Mouse (Mus musculus) lung, embryonic 15.5 days (tissue): ENCODE data around the gene Rest. TPM values are rescaled to one million over a fixed set of nuclear protein-coding genes. Genes with fewer than 3 reads are reported as not detected.

ENCODE experiments used
- ATAC-seq: fragments of 200-750 bp; cut with Nextera tagmentation; 2 replicates; pipeline ENCODE4 v1.8.0; 2017; ENCODE audit warnings: moderate number of reproducible peaks, borderline replicate concordance; ENCODE audit not compliant: low FRiP score, low TSS enrichment; ENCODE audit errors: extremely low read depth
- H3K27ac ChIP-seq: fragments of 300-500 bp; sonication (generic); 2 replicates; pipeline ENCODE4 v1.5.1; 2015; ENCODE audit warnings: moderate library complexity, mild to moderate bottlenecking, inconsistent platforms
- H3K27me3 ChIP-seq: fragments of 300-500 bp; sonication (generic); 2 replicates; pipeline ENCODE4 v1.6.1; 2015; ENCODE audit warnings: inconsistent platforms
- H3K36me3 ChIP-seq: fragments of 300-500 bp; sonication (generic); 2 replicates; pipeline ENCODE4 v1.6.1; 2015; ENCODE audit warnings: inconsistent platforms
- H3K4me1 ChIP-seq: fragments of 300-500 bp; sonication (generic); 2 replicates; pipeline ENCODE4 v1.6.1; 2015; ENCODE audit warnings: inconsistent platforms
- H3K4me2 ChIP-seq: fragments of 300-500 bp; sonication (generic); 2 replicates; pipeline ENCODE4 v1.6.1; 2015; ENCODE audit warnings: inconsistent platforms, mild to moderate bottlenecking, moderate library complexity
- H3K4me3 ChIP-seq: fragments of 300-500 bp; sonication (generic); 2 replicates; pipeline ENCODE4 v1.5.1; 2015; ENCODE audit warnings: mild to moderate bottlenecking, inconsistent platforms
- H3K9ac ChIP-seq: fragments of 300-500 bp; sonication (generic); 2 replicates; pipeline ENCODE4 v1.6.1; 2015; ENCODE audit warnings: inconsistent platforms
- H3K9me3 ChIP-seq: fragments of 300-500 bp; sonication (generic); 2 replicates; pipeline ENCODE4 v1.6.1; 2016; ENCODE audit warnings: inconsistent platforms
- WGBS: fragments of 180-500 bp; shearing (Covaris S2); methylation state at CpG from one replicate; pipeline ENCODE4 v1.1.7; 2015; 5-methylcytosine and 5-hydroxymethylcytosine counted together
- polyA plus RNA-seq: library from polyadenylated mRNA; unstranded; fragments of >200 nt; fragmentation: Nextera tagmentation; extraction: Ambion mirVana; gene quantifications from 2 replicates; pipeline ENCODE4 v1.2.1, GENCODE M21; 2015

Rest gene
- polyA plus RNA-seq, 1 experiment from 2014 or later = 33.5 TPM

DNA sequence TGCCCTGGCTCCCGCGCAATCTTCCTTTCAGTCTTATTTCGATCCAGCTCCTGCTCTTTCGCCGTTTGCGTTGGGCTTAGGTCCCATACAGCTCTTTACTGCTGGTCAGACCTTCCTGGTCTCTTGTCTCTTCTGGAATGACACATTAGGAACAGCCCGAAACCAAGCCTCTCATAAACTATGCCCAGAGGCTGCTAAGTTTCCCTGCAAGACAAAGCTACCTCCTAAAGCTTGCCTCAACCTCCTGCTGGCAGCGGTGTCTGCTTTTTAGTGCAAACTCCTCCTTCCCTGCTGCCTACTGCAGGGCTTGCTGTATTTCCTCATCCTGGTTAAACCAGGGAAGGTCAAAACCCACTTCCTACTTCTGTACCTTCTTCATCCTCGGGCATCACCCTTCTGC lies 15.2 kb upstream of the Rest start:
- ATAC-seq = no peak
- Histone ChIP-seq H3K4me3 (no peak overlapping the region), H3K4me1 (peaks cover 7% of the 10 kb centered on the region), H3K36me3 (no peaks in the 10 kb centered on the region), H3K9ac (no peak overlapping the region), H3K9me3 (no peaks in the 10 kb centered on the region), H3K4me2 (no peak overlapping the region), H3K27ac (no peak overlapping the region), H3K27me3 (no peaks in the 10 kb centered on the region)
- WGBS = 74% methylated on average over 9 of the region's 9 CpGs

- ATAC-seq = no peak
- Histone ChIP-seq H3K9me3 (no peaks in the 10 kb centered on the region), H3K9ac (no peak overlapping the region), H3K36me3 (no peaks in the 10 kb centered on the region), H3K4me1 (no peaks in the 10 kb centered on the region), H3K27ac (no peak overlapping the region), H3K27me3 (no peaks in the 10 kb centered on the region), H3K4me2 (no peak overlapping the region), H3K4me3 (no peak overlapping the region)
- WGBS = 38% methylated on average over 5 of the region's 5 CpGs
Measured at GRCm38 (mm10) chr5:77251656-77252055, 13.6 kb upstream of the Rest start.

DNA sequence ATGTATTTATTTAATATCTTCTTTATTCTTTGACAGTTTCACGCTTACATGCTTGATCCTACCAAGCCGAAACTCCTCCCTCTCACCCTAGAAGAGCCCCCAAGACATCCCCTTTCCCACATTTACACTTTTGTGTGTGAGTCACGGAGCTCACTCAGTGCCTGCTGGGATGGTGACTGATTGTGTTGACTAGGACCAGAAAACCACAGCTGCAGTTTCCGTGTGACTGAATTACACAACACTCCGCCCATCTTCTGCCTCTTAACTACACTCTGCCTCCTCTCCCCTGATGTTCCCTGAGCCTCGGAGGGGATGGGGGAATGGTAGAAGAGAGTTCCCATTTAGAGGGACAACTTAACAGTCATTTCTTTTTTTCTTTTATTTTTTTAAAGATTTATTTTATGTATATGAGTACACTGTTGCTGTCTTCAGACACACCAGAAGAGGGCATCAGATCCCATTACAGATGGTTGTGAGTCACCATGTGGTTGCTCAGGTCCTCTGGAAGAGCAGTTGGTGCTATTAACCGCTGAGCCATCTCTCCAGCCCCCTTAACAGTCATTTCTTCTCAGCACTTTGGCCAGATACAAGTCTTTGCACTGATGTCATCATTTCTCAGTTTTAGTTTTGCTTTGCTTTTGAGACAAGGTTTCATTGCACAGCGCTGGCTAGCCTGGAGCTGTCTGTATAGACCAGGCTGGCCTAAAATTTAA lies 13.0 kb upstream of the Rest start:
- Histone ChIP-seq H3K9ac (no peak overlapping the region), H3K4me1 (no peaks in the 10 kb centered on the region), H3K4me2 (no peak overlapping the region), H3K9me3 (no peaks in the 10 kb centered on the region), H3K4me3 (no peak overlapping the region), H3K27me3 (no peaks in the 10 kb centered on the region), H3K27ac (no peak overlapping the region), H3K36me3 (no peaks in the 10 kb centered on the region)
- 57% methylated on average over 8 of the region's 8 CpGs for WGBS
- ATAC-seq = no peak

- WGBS = 50% methylated on average over 1 of the region's 1 CpGs
- Histone ChIP-seq H3K36me3 (no peaks in the 10 kb centered on the region), H3K9ac (no peak overlapping the region), H3K4me2 (no peak overlapping the region), H3K4me1 (no peaks in the 10 kb centered on the region), H3K27ac (no peak overlapping the region), H3K27me3 (no peaks in the 10 kb centered on the region), H3K9me3 (no peaks in the 10 kb centered on the region), H3K4me3 (no peak overlapping the region)
- ATAC-seq = no peak
Measured at GRCm38 (mm10) chr5:77253154-77253553, 12.1 kb upstream of the Rest start.

GRCm38 (mm10) chr5:77254402-77254801 lies 10.9 kb upstream of the Rest start:
- Histone ChIP-seq H3K36me3 (no peaks in the 10 kb centered on the region), H3K9ac (no peak overlapping the region), H3K9me3 (no peaks in the 10 kb centered on the region), H3K4me1 (no peaks in the 10 kb centered on the region), H3K4me2 (no peak overlapping the region), H3K4me3 (no peak overlapping the region), H3K27ac (no peak overlapping the region), H3K27me3 (no peaks in the 10 kb centered on the region)
- ATAC-seq = no peak
- 57% methylated on average over 3 of the region's 3 CpGs for WGBS

DNA sequence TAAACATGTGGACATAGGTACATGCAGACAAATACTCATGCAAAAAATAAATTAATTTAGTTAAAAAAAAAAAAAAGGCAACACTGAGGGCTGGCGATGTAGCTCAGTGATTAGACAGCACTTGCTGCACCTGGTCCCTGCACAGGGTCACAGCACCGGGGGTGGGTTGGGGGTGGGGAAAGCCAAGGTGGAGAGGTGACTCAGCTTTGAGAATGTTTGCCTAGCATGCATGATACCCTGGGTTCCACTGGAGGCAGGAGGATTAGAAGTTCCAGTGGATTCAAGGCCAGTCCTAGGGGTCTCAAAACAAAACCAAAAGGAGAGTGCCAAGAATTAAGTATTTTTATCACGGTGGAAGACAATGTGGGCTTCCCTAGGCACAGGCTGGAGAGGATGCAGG lies 7.7 kb upstream of the Rest start:
- no peaks in the 10 kb centered on the region for H3K4me1 ChIP-seq
- ATAC-seq = no peak
- H3K36me3 ChIP-seq = no peaks in the 10 kb centered on the region
- no peak overlapping the region for H3K4me3 ChIP-seq
- H3K27me3 ChIP-seq = no peaks in the 10 kb centered on the region
- WGBS = 62% methylated on average over 3 of the region's 3 CpGs
- no peak overlapping the region for H3K9ac ChIP-seq
- no peak overlapping the region for H3K27ac ChIP-seq
- H3K9me3 ChIP-seq = no peaks in the 10 kb centered on the region
- no peak overlapping the region for H3K4me2 ChIP-seq

DNA sequence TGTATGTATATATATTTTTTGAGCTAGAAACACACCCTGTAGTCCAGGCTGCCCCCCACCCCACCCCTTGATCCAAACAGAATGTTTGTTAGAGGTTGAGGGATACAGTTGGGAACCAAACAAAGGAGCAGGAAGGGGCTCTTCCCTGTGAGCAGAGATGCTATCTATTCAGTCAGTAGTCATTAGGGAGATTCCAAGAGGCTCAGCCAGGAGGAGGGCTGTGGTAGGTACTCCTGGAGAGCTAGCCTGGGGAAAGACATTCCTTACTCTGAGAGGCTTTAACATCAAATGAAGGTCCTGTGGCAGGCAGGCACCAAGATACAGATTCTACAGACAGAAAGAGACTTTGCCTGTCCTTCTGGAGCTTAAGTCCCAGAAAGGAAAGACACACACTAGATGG lies 6.0 kb upstream of the Rest start:
- Histone ChIP-seq H3K4me3 (no peak overlapping the region), H3K4me2 (no peak overlapping the region), H3K36me3 (no peaks in the 10 kb centered on the region)

GRCm38 (mm10) chr5:77260141-77260540 lies 5.2 kb upstream of the Rest start:
- 48% methylated on average over 6 of the region's 6 CpGs for WGBS

More for the DNA sequence above, 6.0 kb upstream of the Rest start:
- Histone ChIP-seq H3K27me3 (no peaks in the 10 kb centered on the region), H3K9me3 (no peaks in the 10 kb centered on the region), H3K4me1 (no peaks in the 10 kb centered on the region), H3K27ac (no peak overlapping the region), H3K9ac (no peak overlapping the region)
- no peak for ATAC-seq

GRCm38 (mm10) chr5:77261137-77261536 lies 4.2 kb upstream of the Rest start:
- 80% methylated on average over 4 of the region's 4 CpGs for WGBS
- Histone ChIP-seq H3K9me3 (no peaks in the 10 kb centered on the region), H3K4me1 (no peaks in the 10 kb centered on the region), H3K27ac (no peak overlapping the region), H3K9ac (no peak overlapping the region), H3K27me3 (no peaks in the 10 kb centered on the region), H3K4me2 (no peak overlapping the region), H3K36me3 (no peaks in the 10 kb centered on the region), H3K4me3 (no peak overlapping the region)
- ATAC-seq = no peak

More at GRCm38 (mm10) chr5:77260141-77260540, 5.2 kb upstream of the Rest start:
- Histone ChIP-seq H3K9me3 (no peaks in the 10 kb centered on the region), H3K27me3 (no peaks in the 10 kb centered on the region), H3K27ac (no peak overlapping the region), H3K4me1 (no peaks in the 10 kb centered on the region), H3K4me2 (no peak overlapping the region), H3K9ac (no peak overlapping the region), H3K4me3 (no peak overlapping the region), H3K36me3 (no peaks in the 10 kb centered on the region)
- ATAC-seq = no peak

- H3K4me1 ChIP-seq = no peaks in the 10 kb centered on the region
- no peaks in the 10 kb centered on the region for H3K9me3 ChIP-seq
- H3K36me3 ChIP-seq = no peaks in the 10 kb centered on the region
- H3K9ac ChIP-seq = no peak overlapping the region
- H3K27me3 ChIP-seq = no peaks in the 10 kb centered on the region
- no peak overlapping the region for H3K4me3 ChIP-seq
- no peak overlapping the region for H3K27ac ChIP-seq
- ATAC-seq = no peak
- H3K4me2 ChIP-seq = no peak overlapping the region
- 80% methylated on average over 5 of the region's 5 CpGs for WGBS
Measured at GRCm38 (mm10) chr5:77262105-77262504, 3.2 kb upstream of the Rest start.

- under 1% methylated on average over 21 of the region's 53 CpGs for WGBS
- H3K36me3 ChIP-seq = peaks cover 20% of the 10 kb centered on the region
- peak; percentile 90 for ATAC-seq
- no peaks in the 10 kb centered on the region for H3K27me3 ChIP-seq
- no peaks in the 10 kb centered on the region for H3K9me3 ChIP-seq
- peak overlapping the region; percentile 87 for H3K9ac ChIP-seq
- H3K4me2 ChIP-seq = peak overlapping the region; percentile 75
- peak overlapping the region; percentile 97 for H3K27ac ChIP-seq
- peaks cover 7% of the 10 kb centered on the region; the same call in 1 of the 2 replicates for H3K4me1 ChIP-seq
- H3K4me3 ChIP-seq = peak overlapping the region; percentile 95
Measured at GRCm38 (mm10) chr5:77265671-77266065, 377 bp downstream of the Rest start.

DNA sequence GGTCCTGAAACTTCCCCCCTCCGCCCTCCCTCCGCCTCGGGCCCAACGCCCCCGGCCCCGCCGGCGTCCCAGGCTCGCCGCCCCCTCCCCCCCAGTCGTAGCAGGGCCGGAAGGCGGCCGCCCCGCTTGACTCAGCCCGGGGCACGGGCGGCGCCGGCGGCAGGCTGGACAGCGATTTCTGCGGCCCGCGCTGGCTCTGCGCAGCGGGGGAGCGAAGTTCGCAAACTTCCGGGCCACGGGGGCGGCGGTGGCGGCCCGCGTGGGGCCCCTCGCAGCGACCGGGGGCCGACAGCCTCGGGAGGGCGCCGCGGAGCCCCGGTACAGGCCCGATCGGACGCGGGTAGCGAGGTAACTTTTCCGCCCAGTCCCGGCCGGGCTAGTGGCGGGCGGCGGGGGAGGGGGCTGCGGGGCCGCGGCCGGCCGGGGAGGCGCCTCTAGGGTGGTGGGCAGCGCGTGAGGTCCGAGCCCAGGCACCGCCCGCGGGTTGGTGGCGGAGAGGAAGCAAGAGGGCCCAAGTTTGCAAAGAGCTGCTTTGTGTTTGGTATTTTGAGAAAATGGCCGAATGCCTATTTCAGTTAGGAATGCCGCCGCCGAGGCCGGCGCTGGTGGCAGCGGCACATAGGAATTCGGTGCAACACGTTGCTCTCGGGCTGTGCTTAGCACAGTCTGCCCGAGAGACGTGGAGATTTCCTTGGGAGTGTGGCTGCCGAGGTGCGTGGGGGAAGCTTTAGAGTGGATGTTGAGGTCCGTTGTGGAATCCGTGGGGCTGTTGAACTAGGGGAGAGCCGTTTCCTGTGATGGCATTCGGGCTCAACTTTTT lies 985 bp downstream of the Rest start:
- Histone ChIP-seq H3K36me3 (peaks cover 26% of the 10 kb centered on the region), H3K4me2 (peak overlapping the region; percentile 75), H3K27ac (peak overlapping the region; percentile 97), H3K4me3 (peak overlapping the region; percentile 95), H3K4me1 (peaks cover 7% of the 10 kb centered on the region; the same call in 1 of the 2 replicates), H3K9me3 (no peaks in the 10 kb centered on the region), H3K27me3 (no peaks in the 10 kb centered on the region), H3K9ac (peak overlapping the region; percentile 87)
- peak; percentile 66 for ATAC-seq
- WGBS = under 1% methylated on average over 68 of the region's 87 CpGs
